Mouse (Mus musculus): Measurements from ENCODE around the gene Sema4g. TPM values are rescaled to one million over a fixed set of nuclear protein-coding genes. Genes with fewer than 3 reads are reported as not detected.

The Sema4g gene
- total and polyA plus RNA-seq, 3 experiments, result 0.15 to 0.47 TPM; not detected in 1

GRCm38 (mm10) chr19:45005957-45006712 lies 17.2 kb downstream of the Sema4g start, which contains the start of gene Mrpl43 (continued):
- peak; percentile 99 for TF ChIP-seq MYC (IDR thresholded peaks at IDR 0.05; ENCODE audit: low read depth, low read length)
- TF ChIP-seq MAFK (IDR thresholded peaks at IDR 0.05; ENCODE audit: borderline replicate concordance, low read depth, low read length), result no peak
- peak; percentile 48; the same call in 1 of the 2 replicates for TF ChIP-seq MYB (IDR thresholded peaks at IDR 0.05; ENCODE audit: low read depth, low read length)
- peak; percentile 75 for TF ChIP-seq BHLHE40 (IDR thresholded peaks at IDR 0.05; ENCODE audit: borderline replicate concordance, low read depth, low read length)
- TF ChIP-seq HCFC1 (IDR thresholded peaks at IDR 0.05; ENCODE audit: low read depth, low read length), result peak; percentile 97
- no peak for TF ChIP-seq ZNF384 (IDR thresholded peaks at IDR 0.05; ENCODE audit: low read depth, low read length)
- TF ChIP-seq NRF1 (IDR thresholded peaks at IDR 0.05; ENCODE audit: insufficient read depth, low read depth, low read length, poor library complexity, severe bottlenecking), result peak; percentile 34; the same call in 1 of the 2 replicates
- no peak for TF ChIP-seq JUND (IDR thresholded peaks at IDR 0.05; ENCODE audit: low read depth, low read length)
- TF ChIP-seq CTCF (IDR thresholded peaks at IDR 0.05 in 2 of 3, conservative IDR thresholded peaks at IDR 0.05 in 1 of 3; ENCODE audit: control insufficient read depth in 1 of 3, insufficient read depth in 1 of 3, low read depth in 2 of 3, low read length in 3 of 3, poor library complexity in 1 of 3, severe bottlenecking in 1 of 3), result peak in 1 of 3 experiments; percentile 1; a peak in 1 of 6 replicates
- peak; percentile 83; the same call in 1 of the 2 replicates for TF ChIP-seq MAZ (IDR thresholded peaks at IDR 0.05; ENCODE audit: low read depth, low read length)
- TF ChIP-seq ZKSCAN1 (IDR thresholded peaks at IDR 0.05; ENCODE audit: low read depth, low read length), result no peak
- TF ChIP-seq USF2 (IDR thresholded peaks at IDR 0.05; ENCODE audit: borderline replicate concordance in 1 of 2, insufficient read depth in 1 of 2, low read depth in 1 of 2, low read length in 2 of 2), result no peak
- TF ChIP-seq NELFE (IDR thresholded peaks at IDR 0.05; ENCODE audit: low read depth, low read length), result peak; percentile 91
- peak; percentile 93 for TF ChIP-seq POLR2AphosphoS2 (IDR thresholded peaks at IDR 0.05; ENCODE audit: low read length)
- TF ChIP-seq RCOR1 (IDR thresholded peaks at IDR 0.05; ENCODE audit: low read depth, low read length), result peak; percentile 73
- TF ChIP-seq SIN3A (IDR thresholded peaks at IDR 0.05; ENCODE audit: low read length), result peak; percentile 100

DNA sequence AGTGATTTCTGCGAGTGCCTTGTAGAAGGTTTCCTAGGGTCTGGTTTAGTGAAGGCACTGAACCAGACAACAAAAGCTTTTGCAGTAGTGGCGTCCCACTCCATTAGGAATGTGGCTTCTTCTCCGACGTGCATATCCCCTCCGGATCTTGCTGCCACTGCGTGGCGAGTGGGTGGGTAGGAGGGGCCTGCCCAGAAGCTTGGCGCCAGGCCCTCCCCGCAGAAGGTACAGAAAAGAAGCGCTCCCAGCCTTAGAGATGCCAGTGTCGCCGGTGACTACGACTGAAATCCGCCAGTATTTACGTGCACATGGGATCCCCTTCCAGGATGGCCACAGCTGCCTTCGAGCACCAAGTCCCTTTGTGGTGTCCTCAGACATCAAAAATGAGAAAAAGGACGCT lies 18.1 kb downstream of the Sema4g start:
- peaks cover 5 to 22% of the 10 kb centered on the region in 2 experiments for H3K36me3 ChIP-seq (ENCODE audit: control insufficient read depth in 1 of 2, insufficient read depth in 2 of 2, low read length in 2 of 2)
- peak overlapping the region; percentile 91 to 96 for H3K4me3 ChIP-seq (ENCODE audit: control insufficient read depth in 1 of 2, insufficient read depth in 1 of 2, low read depth in 2 of 2, low read length in 2 of 2)
- peaks cover 36% of the 10 kb centered on the region for H3K79me2 ChIP-seq (ENCODE audit: control insufficient read depth, insufficient read depth, low read length, poor library complexity)
- H3K9me3 ChIP-seq (replicated peaks; ENCODE audit: insufficient read depth, low read length), result no peaks in the 10 kb centered on the region
- no peak for DNase-seq (ENCODE audit: low read depth, low spot score)
- TF ChIP-seq ELF1 (IDR thresholded peaks at IDR 0.05; ENCODE audit: low read depth, low read length), result no peak
- TF ChIP-seq NELFE (IDR thresholded peaks at IDR 0.05; ENCODE audit: low read depth, low read length), result no peak
- TF ChIP-seq MAFK (IDR thresholded peaks at IDR 0.05; ENCODE audit: borderline replicate concordance, low read depth, low read length), result no peak
- TF ChIP-seq GABPA (IDR thresholded peaks at IDR 0.05; ENCODE audit: low read depth, low read length), result no peak
- TF ChIP-seq CHD1 (IDR thresholded peaks at IDR 0.05; ENCODE audit: low read depth, low read length), result no peak
- no peak for TF ChIP-seq BHLHE40 (IDR thresholded peaks at IDR 0.05; ENCODE audit: borderline replicate concordance, low read depth, low read length)
- TF ChIP-seq POLR2AphosphoS5 (IDR thresholded peaks at IDR 0.05; ENCODE audit: borderline replicate concordance, low read depth, low read length), result no peak
- TF ChIP-seq USF1 (IDR thresholded peaks at IDR 0.05; ENCODE audit: low read depth, low read length), result no peak
- no peak for TF ChIP-seq MAZ (IDR thresholded peaks at IDR 0.05; ENCODE audit: low read depth, low read length)
- no peak for TF ChIP-seq UBTF (IDR thresholded peaks at IDR 0.05; ENCODE audit: borderline replicate concordance, insufficient read depth, low read depth, low read length)
- no peak for TF ChIP-seq EP300 (IDR thresholded peaks at IDR 0.05; ENCODE audit: low read depth in 1 of 2, low read length in 2 of 2)
- no peak for TF ChIP-seq GATA1 (IDR thresholded peaks at IDR 0.05; ENCODE audit: low read depth, low read length)
- TF ChIP-seq KAT2A (conservative IDR thresholded peaks at IDR 0.05; ENCODE audit: low read depth, low read length), result no peak
- TF ChIP-seq ETS1 (IDR thresholded peaks at IDR 0.05; ENCODE audit: low read depth, low read length), result no peak
- no peak for TF ChIP-seq ZNF384 (IDR thresholded peaks at IDR 0.05; ENCODE audit: low read depth, low read length)
- no peak for TF ChIP-seq RAD21 (IDR thresholded peaks at IDR 0.05; ENCODE audit: low read depth, low read length)
- TF ChIP-seq CTCF (IDR thresholded peaks at IDR 0.05 in 2 of 3, conservative IDR thresholded peaks at IDR 0.05 in 1 of 3; ENCODE audit: control insufficient read depth in 1 of 3, insufficient read depth in 1 of 3, low read depth in 2 of 3, low read length in 3 of 3, poor library complexity in 1 of 3, severe bottlenecking in 1 of 3), result no peak
- TF ChIP-seq MYC (IDR thresholded peaks at IDR 0.05; ENCODE audit: low read depth, low read length), result no peak
- H3K27ac ChIP-seq (ENCODE audit: control insufficient read depth, low read depth, low read length), result peak overlapping the region; percentile 64
- no peaks in the 10 kb centered on the region for H3K27me3 ChIP-seq (ENCODE audit: control insufficient read depth in 1 of 2, insufficient read depth in 2 of 2, low read length in 2 of 2)
- H3K9ac ChIP-seq (ENCODE audit: control insufficient read depth, low read depth, low read length, poor library complexity, severe bottlenecking), result peak overlapping the region; percentile 92
- H3K4me1 ChIP-seq (ENCODE audit: control insufficient read depth in 1 of 2, insufficient read depth in 2 of 2, low read length in 2 of 2), result peaks cover 3 to 26% of the 10 kb centered on the region in 2 experiments
